Mouse (Mus musculus) embryo, embryonic 10 days (tissue): Measurements from ENCODE around the gene Dnah6.

ENCODE experiments used
- DNase-seq: peaks from one replicate; pipeline ENCODE4 v3.0.0-alpha.2; 2015; ENCODE audit warnings: low spot score

The Dnah6 gene

GRCm38 (mm10) chr6:73228408-73228807 lies 7.0 kb upstream of the Dnah6 start:
- DNase-seq, result peak; percentile 63

GRCm38 (mm10) chr6:73227376-73228158 lies 6.1 kb upstream of the Dnah6 start:
- DNase-seq, result peak; percentile 76

GRCm38 (mm10) chr6:73222841-73223526 lies 1.5 kb upstream of the Dnah6 start:
- peak; percentile 74 for DNase-seq

- peak; percentile 35 for DNase-seq
These were observed 696 bp upstream of the Dnah6 start for GRCm38 (mm10) chr6:73221958-73222735.

- DNase-seq, result no peak
These were observed 9.8 kb downstream of the Dnah6 start for GRCm38 (mm10) chr6:73211602-73212001.

- no peak for DNase-seq
These were observed 10.4 kb downstream of the Dnah6 start for GRCm38 (mm10) chr6:73211036-73211435.

- DNase-seq, result no peak
These were observed 10.9 kb downstream of the Dnah6 start for GRCm38 (mm10) chr6:73210445-73210972.

GRCm38 (mm10) chr6:73209598-73209997 lies 11.9 kb downstream of the Dnah6 start:
- DNase-seq, result no peak

GRCm38 (mm10) chr6:73204937-73205336 lies 16.5 kb downstream of the Dnah6 start:
- no peak for DNase-seq

DNA sequence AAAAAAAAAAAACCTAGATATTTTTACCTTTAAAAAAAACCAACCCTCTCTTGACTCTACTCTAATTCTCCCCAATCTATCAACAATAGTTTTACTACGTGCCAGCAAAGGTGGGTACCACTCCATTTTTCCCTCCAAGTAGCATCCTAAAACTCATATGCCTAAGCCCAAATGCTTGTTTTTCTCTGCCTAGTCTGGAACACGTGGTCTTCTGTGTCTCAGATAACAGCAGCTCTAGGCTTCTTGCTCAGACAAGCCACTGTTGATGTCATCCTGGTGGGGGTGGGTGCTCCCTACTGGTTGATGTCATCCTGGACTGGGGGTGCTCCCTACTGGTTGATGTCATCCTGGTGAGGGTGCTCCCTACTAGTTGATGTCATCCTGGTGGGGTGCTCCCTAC lies 17.7 kb downstream of the Dnah6 start:
- no peak for DNase-seq

DNA sequence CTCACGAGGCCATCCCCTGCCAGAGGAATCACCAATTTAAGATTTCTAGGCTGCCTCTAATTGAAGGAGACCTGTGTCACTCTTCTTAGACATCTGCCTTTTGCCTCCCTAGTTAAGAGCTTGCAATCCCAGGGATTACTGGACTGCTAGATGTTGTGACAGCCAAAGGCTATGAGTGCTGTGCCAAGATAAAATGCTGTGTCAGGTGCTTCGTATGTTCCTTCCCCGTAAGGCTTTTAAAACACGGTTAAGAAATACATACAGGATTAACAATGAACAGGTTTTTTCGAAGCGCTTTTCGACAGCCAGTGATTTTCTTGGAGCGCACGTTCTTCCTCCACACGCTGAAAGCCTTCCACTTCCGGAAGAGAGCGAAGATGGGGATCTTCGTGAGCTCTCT lies 26.2 kb downstream of the Dnah6 start:
- no peak for DNase-seq

DNA sequence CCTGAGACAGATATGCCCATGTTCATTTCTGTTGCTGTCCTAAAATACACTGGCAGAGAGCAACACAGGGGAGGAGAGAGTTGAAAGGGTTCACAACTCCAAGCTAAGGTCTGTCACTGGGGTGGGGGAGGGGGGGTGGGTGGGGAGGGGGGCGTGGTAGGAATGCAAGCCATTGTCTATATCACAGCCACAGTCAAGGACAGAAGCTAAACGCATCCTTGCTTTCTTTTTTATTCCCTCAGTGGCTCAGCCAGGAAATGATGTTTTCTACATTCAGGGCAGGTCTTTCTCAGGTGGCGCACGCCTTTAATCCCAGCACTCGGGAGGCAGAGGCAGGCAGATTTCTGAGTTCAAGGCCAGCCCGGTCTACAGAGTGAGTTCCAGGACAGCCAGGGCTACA lies 30.7 kb downstream of the Dnah6 start:
- no peak for DNase-seq

GRCm38 (mm10) chr6:73184276-73184675 lies 37.2 kb downstream of the Dnah6 start:
- DNase-seq, result no peak

DNA sequence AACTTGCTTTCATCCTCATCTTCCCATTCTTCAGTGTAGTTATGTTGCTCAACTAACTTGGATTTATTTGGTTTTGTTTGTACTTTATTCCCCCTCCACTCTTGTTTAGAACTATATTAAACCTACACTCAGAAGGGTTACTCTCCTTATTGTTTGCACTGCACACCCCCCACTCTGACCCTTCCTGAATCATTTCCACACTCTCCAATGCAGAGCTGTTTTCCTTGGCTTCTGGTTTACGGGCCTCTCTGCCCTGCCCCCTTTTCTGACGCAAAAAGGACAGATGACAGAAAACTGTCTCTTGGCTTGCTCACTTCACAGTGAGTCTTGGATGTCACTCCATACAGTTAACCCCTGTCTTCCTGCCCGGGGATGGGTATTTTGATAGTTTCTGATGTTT lies 38.5 kb downstream of the Dnah6 start:
- no peak for DNase-seq

DNA sequence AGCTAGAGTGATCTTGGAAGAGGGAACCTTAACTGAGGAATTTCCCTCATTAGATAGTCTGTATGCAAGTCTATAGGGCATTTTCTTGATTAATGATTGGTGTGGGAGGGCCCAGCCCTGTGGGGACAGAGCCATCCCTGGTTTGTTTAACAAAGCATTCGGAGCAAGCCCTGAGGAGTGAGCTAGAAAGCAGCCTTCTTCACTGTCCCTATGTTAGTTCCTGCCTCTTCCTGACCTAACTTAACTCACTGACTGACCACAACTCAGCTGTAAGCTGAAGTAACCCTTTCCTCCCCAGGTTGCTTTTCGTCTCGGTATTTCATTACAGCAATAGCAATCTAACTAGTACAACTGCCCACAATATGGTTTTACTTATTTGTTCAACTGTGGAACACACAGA lies 39.0 kb downstream of the Dnah6 start:
- DNase-seq, result peak; percentile 9

DNA sequence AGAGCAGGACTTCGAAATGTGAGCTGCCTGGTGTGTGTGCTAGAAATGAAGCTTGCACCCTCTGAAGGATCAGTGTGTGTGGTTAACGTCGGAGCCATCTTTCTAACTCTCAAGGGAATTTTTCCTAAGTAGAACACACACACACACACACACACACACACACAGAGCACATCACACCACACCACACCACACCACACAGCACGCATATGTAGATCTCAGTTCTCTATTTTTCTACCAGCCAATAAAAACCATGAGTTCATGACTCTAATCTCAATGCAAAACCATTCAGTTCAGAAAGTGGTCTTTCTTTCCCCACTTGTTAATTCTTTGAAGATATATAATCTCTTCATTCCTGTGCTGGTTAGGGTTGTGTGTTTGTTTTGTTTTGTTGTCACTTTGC lies 39.4 kb downstream of the Dnah6 start:
- DNase-seq, result no peak

DNA sequence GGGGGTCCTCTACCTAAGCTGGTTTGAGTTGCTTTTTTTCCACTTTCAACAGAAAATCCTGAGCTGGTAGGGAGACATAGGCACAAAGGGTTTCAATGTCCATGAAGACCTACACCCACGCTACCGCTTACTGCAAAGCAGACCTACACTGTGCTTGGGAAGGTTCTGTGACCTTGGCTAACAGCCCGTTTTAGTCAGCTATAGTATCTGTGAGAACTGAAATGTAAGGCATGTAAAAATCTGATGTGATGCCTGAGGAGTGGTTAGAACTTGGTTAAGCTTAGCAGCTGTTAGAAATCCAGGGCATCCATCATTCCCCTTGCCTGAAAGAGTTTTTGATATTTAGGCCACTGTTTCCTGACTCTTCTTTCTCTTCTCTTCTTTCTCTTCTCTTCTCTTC lies 46.3 kb downstream of the Dnah6 start:
- no peak for DNase-seq

DNA sequence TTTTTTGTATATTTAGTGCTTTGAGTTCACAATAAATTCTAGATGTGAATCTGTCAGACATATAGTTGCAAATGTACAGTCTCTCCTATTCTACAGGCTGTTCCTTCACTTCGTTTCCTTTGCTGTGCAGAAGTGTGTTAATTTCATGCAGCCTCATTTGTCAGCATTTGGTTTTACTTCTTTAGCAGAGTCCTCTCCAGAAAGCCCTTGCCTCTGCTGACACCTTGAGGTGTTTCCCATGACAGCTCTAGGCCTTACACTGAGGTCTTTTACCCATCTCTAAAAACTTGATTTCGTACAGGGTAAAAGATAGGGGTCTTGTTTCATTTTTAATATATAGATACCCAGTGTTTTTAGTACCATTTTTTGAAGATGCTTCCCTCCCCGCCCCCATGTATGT lies 54.2 kb downstream of the Dnah6 start:
- DNase-seq, result no peak

DNA sequence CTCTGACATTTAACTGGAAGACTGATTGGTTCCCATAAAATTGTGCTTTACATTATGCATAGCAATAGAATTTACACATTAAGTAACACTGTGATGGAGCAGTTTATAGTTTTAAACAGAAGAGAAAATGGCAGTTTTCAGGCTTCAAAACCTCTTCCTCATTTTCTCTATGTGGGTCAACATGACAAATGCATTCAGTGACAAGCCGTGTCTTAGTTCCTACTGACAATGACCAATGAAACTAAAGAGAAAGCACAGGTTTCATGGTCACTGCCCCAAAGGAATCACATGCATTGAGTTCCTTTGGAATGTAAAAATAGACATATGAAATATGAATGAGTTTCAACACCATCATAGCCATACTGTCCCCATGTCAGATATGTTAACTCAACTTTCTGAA lies 58.5 kb downstream of the Dnah6 start:
- DNase-seq, result no peak

- DNase-seq, result no peak
These were observed 60.1 kb downstream of the Dnah6 start for GRCm38 (mm10) chr6:73161338-73161737.

DNA sequence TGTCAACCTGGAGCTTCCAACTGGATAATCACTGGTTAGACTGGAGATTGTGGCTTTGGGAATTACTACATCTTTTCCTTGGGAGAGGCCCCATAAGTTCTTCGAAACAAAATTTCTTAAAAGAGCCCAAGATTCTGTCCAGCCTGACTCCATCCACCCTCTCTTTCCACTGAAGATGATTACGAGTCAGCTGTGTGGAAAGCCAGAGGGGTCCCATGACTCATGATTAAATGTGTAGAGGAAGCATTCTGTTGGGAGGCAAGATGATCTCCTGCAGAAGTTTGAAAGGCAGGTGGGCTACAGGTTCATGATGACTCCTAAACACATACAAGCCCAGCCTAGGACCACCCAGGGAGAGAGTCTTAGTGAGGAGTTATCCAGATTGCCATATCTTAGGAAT lies 66.0 kb downstream of the Dnah6 start:
- no peak for DNase-seq

DNA sequence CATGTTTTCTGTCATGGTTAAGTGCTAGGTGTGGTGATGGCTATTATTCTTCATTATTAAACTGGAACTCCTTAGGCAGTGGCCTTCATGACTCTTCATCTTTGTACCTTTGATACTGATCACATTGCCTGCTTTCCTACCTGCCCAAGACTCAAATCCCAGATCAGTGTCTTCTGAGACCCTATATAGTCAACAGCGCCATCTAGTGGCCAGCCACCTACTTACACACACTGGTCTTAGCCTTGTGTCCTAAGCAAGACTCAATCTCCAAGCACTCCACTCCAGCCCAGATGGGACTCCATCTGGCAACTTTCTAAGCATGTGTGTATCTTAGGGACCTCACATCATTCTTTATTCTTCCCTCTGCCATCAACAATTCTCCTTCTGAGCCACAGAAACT lies 67.8 kb downstream of the Dnah6 start:
- DNase-seq, result peak; percentile 95

DNA sequence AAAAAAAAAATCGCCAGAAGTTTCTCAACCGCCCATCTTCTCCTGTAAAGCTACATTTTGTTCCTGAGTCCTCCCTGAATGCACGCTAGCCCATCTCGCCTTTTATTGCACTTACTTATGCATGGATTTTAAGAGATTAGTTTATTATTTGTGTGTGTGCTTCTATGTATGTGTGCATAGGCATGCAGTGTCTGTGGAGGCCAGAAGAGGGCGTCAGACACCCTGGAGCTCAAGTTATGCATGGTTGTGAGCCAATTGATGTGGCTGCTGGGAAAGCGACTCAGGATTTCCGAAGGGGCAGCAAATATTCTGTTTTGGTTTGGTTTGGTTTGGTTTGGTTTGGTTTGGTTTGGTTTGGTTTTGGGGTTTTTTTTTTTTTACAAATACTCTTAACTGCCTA lies 78.0 kb downstream of the Dnah6 start:
- no peak for DNase-seq
